Mouse (Mus musculus) embryo, embryonic 10 days (tissue): ENCODE data around the gene Ppia.
"Not testable (repeated sequence)": the region's sequence is repeated elsewhere in the genome, so short reads cannot be mapped to it uniquely, and the experiment has no call there.

Experiments used
- DNase-seq: peaks from one replicate; pipeline ENCODE4 v3.0.0-alpha.2; 2015; ENCODE audit warnings: low spot score

The Ppia gene

GRCm38 (mm10) chr11:6443102-6443501 lies 27.9 kb downstream of the Ppia start:
- no peak for DNase-seq

GRCm38 (mm10) chr11:6443727-6444076 lies 28.5 kb downstream of the Ppia start:
- no peak for DNase-seq

GRCm38 (mm10) chr11:6444077-6444853 lies 29.0 kb downstream of the Ppia start, which contains the start of gene H2afv:
Gene H2afv, minus strand, starts transcription at chr11:6444443.
- DNase-seq = peak; percentile 99

GRCm38 (mm10) chr11:6445441-6445840 lies 30.2 kb downstream of the Ppia start:
- no peak for DNase-seq

GRCm38 (mm10) chr11:6445951-6446350 lies 30.7 kb downstream of the Ppia start:
- no peak for DNase-seq

GRCm38 (mm10) chr11:6447493-6447892 lies 32.2 kb downstream of the Ppia start:
- no peak for DNase-seq

- DNase-seq = not testable (repeated sequence)
Observed at GRCm38 (mm10) chr11:6448155-6448554, 32.9 kb downstream of the Ppia start.

- no peak for DNase-seq
Observed at GRCm38 (mm10) chr11:6456083-6456482, 40.8 kb downstream of the Ppia start.

- DNase-seq = no peak
Observed at GRCm38 (mm10) chr11:6463159-6463837, 48.1 kb downstream of the Ppia start.

GRCm38 (mm10) chr11:6465122-6465521 lies 49.9 kb downstream of the Ppia start:
- DNase-seq = peak; percentile 88

- no peak for DNase-seq
Observed at GRCm38 (mm10) chr11:6468541-6468940, 53.3 kb downstream of the Ppia start.
